Mouse (Mus musculus): ENCODE measurements around the gene Tacc2.

Tacc2 gene

GRCm38 (mm10) chr7:130773914-130774630, 196.8 kb downstream of the Tacc2 start, which contains the start of gene Btbd16:
TSS of gene Btbd16 (plus strand) at chr7:130774069.
- no peak for DNase-seq (ENCODE audit: low read depth)

- no peak for DNase-seq (ENCODE audit: low read depth)
Measured at GRCm38 (mm10) chr7:130780866-130781419, 203.7 kb downstream of the Tacc2 start.

GRCm38 (mm10) chr7:130782501-130783050, 205.3 kb downstream of the Tacc2 start:
- no peak for DNase-seq (ENCODE audit: low read depth)

GRCm38 (mm10) chr7:130785923-130786575, 208.8 kb downstream of the Tacc2 start:
- no peak for DNase-seq (ENCODE audit: low read depth)

GRCm38 (mm10) chr7:130786708-130787107, 209.5 kb downstream of the Tacc2 start:
- no peak for DNase-seq (ENCODE audit: low read depth)

- DNase-seq (ENCODE audit: low read depth): no peak
Measured at GRCm38 (mm10) chr7:130787537-130787936, 210.3 kb downstream of the Tacc2 start.

- no peak for DNase-seq (ENCODE audit: low read depth)
Measured at GRCm38 (mm10) chr7:130788950-130789349, 211.7 kb downstream of the Tacc2 start.

GRCm38 (mm10) chr7:130789456-130789855, 212.2 kb downstream of the Tacc2 start:
- DNase-seq (ENCODE audit: low read depth): no peak

- no peak for DNase-seq (ENCODE audit: low read depth)
Measured at GRCm38 (mm10) chr7:130793671-130794070, 216.4 kb downstream of the Tacc2 start.

GRCm38 (mm10) chr7:130796786-130797185, 219.5 kb downstream of the Tacc2 start:
- DNase-seq (ENCODE audit: low read depth): no peak

- DNase-seq (ENCODE audit: low read depth): no peak
Measured at GRCm38 (mm10) chr7:130797524-130797923, 220.3 kb downstream of the Tacc2 start.

GRCm38 (mm10) chr7:130799418-130799817, 222.2 kb downstream of the Tacc2 start:
- DNase-seq (ENCODE audit: low read depth): no peak

- no peak for DNase-seq (ENCODE audit: low read depth)
Measured at GRCm38 (mm10) chr7:130800681-130801080, 223.4 kb downstream of the Tacc2 start.

- DNase-seq (ENCODE audit: low read depth): no peak
Measured at GRCm38 (mm10) chr7:130801811-130802210, 224.6 kb downstream of the Tacc2 start.

- DNase-seq (ENCODE audit: low read depth): no peak
Measured at GRCm38 (mm10) chr7:130803251-130803825, 226.1 kb downstream of the Tacc2 start.

- DNase-seq (ENCODE audit: low read depth): no peak
Measured at GRCm38 (mm10) chr7:130804991-130805390, 227.8 kb downstream of the Tacc2 start.

GRCm38 (mm10) chr7:130807749-130808148, 230.5 kb downstream of the Tacc2 start:
- peak; percentile 17 for DNase-seq (ENCODE audit: low read depth)

GRCm38 (mm10) chr7:130808694-130809093, 231.5 kb downstream of the Tacc2 start:
- DNase-seq (ENCODE audit: low read depth): no peak

- no peak for DNase-seq (ENCODE audit: low read depth)
Measured at GRCm38 (mm10) chr7:130810238-130810637, 233.0 kb downstream of the Tacc2 start.

GRCm38 (mm10) chr7:130812407-130812806, 235.2 kb downstream of the Tacc2 start:
- no peak for DNase-seq (ENCODE audit: low read depth)
